Mouse (Mus musculus) cerebellum, adult (tissue): ENCODE measurements at regions not wholly inside any gene's neighbourhood (a gene's known extent, or its start where the extent isn't known, plus 50 kb on each side); places are given as distances from the start of the nearest gene placed in this dataset.

Source experiments
- ATAC-seq: cut with Nextera tagmentation; 2 replicates; pipeline ENCODE4 v1.9.2; 2017; ENCODE audit warnings: mild to moderate bottlenecking, moderate library complexity, mixed read lengths; ENCODE audit not compliant: insufficient number of reproducible peaks, low FRiP score, low TSS enrichment

DNA sequence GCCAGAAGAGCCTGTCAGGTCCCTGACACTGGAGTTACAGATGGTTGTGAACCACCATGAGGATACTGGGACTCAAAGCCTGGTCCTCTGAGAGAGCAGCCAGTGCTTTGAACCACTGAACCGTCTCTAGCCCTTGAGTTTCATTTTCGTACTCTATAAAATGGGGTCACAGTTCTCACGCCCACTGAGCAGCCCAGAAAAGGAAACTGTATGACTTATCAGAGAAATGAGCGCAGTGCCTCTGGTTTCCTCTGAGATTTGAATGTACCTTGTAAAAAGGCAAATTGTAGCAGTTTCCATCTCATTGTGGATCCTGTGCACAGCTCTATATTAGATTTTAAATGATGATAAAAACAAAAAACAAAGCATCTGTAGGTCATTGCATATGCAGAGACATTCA lies 108.9 kb upstream of the Spata13 start:
- ATAC-seq, result no peak

DNA sequence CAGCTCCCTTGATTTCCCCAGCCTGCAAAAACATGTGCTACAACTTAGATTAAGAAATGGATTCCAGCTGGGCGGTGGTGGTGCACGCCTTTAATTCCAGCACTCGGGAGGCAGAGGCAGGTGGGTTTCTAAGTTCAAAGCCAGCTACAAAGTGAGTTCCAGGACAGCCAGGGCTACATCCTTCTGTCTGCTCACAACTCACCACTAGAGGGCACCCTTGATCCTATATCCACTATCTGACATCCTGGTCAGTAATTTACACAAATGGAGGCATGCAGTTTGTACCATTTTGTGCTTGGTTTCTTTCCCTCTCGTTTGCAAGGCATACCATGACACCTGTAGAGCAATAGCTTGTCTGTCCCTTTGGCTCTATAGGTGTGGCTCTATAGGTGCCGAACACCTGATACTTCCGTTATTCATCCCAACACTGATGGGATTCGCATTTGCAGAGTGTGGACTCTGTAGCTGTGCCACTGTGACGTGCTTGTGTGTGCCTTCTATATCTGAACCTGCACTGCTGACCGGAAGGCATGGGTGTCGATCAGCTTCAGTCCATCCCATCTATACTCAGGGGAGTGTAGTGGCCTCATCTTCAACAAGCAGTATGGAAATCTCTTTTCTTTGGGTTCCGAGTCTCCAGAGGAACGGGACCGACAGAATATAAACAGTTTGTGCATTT lies 108.4 kb upstream of the Spata13 start:
- peak; percentile 65; the same call in 1 of the 2 replicates for ATAC-seq

DNA sequence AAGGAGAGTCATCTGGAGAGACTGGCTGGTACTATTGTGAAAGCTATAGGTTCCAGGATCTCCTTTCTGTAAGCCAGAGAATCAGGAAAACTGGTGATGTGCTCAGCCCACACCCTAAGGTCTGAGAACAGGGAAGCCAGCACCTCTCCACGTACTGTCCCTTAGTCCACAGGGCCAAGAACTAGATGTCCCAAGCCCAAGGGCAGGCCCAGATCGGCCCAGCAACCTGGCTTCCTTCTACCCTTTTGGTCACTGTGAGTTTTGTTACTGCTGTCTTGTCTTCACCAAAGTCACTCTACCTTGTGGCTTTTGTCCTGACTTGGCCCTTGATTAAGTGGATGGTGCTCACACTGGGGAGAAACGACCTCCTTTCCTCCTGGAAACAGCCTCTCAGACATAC lies 107.8 kb upstream of the Spata13 start:
- ATAC-seq, result no peak

DNA sequence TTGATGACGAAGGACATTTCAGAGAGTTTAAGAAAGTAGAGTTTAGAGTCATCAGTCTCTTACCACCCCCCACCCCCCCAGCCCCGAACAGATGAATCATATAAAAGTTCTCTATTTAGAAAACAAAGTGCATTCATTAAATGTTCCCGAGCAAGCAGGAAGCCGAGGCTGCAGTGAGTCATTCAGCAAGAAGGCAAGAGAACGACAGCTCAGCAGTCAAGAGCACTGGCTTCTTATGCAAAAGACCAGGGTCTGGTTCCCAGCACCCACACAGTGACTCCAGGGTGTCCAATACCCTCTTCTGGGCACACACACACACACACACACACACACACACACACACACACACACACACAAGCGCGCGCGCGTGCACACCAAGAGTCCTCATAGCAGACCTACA lies 107.0 kb upstream of the Spata13 start:
- no peak for ATAC-seq

DNA sequence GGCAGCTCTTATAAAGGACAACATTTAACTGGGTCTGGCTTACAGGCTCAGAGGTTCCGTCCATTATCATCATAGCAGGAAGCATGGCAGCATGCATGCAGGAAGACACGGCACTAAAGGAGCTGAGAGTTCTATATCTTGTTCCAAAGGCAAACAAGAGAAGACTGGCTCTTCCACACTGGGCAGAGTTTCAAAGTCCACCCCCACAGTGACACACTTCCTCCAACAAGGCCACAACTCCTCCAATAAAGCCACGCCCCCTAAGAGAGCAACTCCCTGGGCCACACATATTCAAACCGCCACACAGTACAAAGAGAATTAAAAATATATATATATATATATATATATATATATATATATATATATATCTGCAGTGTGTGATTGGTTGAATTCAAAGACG lies 105.8 kb upstream of the Spata13 start:
- no peak for ATAC-seq

DNA sequence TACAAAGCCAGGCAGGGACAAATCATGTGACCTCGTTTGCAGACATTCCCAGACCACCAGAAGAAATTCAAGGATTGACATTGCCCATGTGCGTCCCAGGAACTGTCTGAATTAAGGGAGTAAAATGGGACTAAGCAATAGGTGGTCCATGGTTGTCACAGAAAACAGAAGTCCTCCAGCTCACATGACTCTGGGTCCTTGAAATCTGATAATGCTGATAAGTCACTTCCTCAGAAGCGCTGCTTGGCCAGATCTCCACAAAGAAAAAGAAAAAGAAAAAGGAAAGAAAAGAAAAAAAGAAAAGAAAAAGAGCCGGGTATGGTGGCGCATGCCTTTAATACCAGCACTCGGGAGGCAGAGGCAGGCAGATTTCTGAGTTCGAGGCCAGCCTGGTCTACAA lies 105.3 kb upstream of the Spata13 start:
- no peak for ATAC-seq

DNA sequence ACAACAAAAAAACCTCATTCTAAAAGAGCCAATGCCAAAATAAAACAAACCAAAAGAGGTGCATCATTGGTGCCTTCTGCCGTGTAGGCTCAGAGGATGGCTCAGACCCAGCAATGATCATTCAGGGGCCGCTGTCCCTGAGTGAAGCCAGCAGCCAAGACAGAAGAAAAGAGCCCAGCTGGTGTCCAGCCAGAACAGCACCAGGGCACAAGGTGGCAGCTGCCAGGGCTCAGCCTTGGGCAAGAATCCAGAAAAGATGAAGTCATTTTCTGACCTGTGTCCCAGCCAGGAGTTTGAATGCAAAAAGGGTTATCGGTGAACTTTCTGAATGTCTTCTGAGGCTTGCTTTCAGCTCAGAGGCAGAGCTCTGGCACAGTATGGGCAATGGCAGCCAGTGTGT lies 104.8 kb upstream of the Spata13 start:
- peak; percentile 63 for ATAC-seq

DNA sequence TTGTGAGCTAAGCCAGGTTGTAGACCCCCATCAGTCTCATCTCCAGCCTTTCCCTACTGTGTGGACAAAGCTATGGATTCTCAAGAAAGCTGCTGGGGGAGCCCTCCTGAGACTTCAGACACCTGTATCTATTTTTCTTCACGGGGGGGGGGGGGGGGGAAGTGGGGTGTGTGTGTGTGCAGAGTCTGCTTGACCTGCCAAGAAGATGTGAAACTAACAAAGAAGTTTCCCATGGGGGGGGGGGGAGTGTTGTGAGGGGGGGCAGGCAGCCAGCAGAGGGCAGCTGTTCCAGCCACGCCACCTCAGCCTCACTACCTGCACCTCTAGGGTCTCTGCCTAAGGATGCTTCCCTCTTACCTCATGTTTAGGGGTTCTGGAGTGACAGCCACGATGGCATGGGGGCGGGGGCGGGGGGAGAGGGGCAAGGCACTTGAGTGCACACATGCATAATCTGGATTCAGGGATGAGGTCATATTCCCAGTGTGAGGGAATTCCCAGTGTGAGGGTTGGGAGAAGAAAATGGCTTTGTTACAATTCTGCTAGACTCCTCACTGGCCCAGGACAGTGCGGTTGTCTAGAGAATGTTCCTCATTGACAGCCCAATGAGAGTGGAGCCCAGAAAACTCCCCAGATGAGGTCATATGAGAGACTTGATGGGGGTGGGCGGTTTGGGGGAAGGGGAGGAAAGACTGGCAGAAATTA lies 104.0 kb upstream of the Spata13 start:
- ATAC-seq, result no peak

DNA sequence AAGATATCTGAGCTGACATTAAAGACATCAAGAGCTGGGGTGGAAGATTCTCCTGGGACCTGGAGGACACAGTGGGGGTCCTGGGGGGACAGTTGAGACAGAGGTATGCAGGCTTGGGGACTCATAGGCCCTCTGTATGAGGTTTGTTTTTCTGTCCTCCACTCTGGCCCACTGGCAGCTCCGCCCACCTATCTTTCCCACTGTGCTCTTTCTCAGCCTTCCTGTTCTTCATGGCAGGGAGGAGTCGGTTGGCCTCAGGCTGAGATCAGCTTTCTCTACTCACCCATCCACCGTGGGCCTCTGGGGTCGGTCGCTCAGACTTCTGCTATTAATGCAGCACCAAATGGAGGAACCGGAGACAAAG lies 103.5 kb upstream of the Spata13 start:
- no peak for ATAC-seq

DNA sequence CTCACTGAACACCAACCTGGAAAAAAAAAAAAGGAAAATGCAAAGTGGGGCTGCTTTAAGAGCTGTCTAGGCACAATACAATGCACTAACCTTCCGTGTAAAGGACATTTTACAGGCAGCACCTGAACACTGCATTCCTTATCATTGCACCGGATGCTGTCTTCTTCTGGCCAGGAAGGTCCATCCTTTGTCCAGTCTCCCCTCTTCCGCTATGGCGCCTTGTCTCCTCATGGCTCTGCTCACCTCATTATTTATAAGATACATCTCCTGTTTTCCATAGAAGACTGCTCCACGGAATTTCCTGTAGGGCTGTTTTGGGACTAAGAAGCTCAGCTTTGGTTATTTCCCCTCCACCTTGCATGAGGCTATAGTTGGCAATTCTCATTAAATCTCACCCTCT lies 102.8 kb upstream of the Spata13 start:
- no peak for ATAC-seq

DNA sequence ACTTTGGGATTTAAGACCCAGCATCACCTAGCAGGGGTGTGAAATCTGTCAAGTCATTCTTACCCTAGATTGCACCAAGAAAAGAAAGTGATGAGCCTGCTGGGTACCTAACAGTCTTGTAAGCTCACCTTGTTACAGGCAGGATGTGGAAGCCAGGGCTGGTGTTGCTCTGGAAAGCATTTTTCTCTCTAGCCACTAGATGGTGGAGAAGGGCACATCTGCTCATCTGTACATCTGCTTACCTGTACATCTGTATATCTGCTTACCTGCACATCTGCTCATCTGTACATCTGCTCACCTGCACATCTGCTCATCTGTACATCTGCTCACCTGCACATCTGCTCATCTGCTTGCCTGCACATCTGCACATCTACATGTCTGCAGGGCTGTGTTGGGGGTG lies 102.0 kb upstream of the Spata13 start:
- ATAC-seq, result no peak

DNA sequence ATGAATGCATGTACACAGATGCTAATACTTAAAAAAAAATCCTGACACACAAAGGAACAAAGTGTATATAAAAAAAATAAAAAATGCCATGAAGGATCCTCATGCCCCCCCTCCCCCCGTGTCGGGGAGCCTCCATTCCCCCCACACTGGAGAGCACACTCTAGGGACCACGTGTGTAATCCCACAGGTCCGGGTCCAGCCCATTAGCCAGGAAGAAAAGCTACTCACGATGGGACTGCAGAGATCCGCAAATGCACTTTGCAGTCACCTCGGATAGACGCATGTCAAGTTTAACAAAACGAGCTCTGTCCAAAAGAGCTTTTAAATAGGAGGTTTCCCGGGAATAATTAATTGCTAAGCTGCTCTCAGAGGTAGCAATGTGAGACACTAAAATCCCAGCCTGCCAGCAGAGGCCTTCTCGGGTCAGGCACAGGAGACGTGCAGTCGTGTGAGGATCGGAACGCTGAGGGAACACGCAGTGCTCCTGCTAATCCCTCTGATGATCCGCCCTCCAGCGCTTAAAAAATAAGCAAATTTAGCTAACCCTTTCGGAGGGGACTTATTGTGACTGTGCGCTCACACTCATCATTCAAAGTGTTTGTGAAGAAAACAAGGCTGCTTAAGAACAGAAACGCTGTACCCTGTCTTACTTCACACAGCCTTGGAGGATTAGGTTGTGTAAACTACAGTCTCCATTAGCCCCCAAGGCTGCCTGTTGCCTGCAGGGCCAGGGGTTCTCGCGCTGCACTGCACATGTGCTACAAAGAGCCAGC lies 100.2 kb upstream of the Spata13 start:
- no peak for ATAC-seq

DNA sequence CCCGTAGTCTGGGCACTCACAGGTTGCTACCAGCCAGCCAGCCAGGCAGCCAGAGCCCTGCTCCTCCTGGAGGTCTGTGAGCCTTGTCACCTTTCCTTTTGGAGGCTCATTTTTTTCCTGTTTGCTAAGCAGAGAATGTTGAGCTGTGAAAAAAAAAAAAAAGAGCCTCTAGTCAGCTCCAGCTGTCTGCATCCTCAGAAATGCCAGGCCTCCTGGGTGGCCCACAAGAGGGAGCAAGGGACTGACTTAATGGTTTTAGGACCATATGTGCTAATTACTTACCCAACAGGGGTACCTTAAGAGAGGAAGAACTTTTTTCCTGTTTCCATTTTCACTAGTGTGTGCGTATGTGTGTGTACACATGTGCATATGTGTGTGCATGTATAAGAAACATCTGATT lies 94.8 kb upstream of the Spata13 start:
- no peak for ATAC-seq

DNA sequence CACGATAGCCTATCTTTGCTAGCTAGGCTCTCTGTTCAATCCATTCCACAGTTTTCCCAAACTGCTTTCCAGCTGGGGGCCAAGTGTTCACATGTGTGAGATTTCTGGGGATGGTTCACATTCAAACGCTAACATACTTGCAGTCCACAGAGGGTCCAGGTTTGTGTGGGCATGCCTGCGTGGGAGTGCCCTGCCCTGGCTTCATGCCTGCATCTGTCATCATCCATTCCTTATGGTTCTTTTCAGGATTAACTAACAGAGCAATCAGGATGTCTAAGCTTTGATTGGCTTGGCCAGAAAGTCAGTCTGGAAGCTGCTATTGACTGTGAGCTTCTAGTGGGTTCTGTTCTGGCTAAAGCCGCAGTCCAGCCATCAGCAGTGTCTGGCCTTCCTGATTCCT lies 93.7 kb upstream of the Spata13 start:
- ATAC-seq, result no peak

DNA sequence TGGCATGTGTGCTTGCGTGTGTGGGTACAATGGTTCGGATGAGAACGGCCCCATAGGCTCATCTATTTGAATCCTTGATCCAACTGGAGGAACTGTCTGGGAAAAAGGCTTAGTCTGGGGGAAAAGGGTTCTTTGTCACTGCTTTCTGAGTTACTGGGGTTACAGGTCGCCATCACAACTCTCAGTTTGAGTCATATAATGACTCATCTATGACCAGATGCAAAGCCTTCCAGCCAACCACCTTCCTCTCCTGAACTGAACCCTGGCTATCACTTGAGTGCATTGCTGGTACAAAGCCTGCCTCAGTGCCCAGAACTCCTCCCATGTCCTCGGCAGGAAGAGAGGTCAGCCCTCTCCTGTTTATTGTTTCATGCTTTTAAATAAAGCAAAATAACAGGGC lies 92.2 kb upstream of the Spata13 start:
- no peak for ATAC-seq

DNA sequence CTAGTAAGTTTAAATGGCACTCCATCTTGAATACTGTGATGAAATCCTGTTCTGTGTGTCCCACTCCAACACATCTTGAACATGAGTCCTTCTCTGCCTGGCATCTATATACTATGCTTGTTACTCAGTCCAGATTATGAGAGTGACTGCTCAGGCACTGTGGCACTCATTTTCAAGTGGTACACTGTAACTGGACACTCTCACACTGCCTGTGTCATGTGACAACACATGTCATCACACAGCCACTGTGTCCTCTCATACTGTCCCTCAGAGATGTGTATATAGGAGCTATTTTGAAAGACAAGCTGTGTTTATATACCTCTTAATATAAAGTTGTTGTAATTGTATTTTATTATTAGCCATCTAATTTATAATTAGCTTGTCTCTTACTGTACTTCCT lies 89.0 kb upstream of the Spata13 start:
- no peak for ATAC-seq

DNA sequence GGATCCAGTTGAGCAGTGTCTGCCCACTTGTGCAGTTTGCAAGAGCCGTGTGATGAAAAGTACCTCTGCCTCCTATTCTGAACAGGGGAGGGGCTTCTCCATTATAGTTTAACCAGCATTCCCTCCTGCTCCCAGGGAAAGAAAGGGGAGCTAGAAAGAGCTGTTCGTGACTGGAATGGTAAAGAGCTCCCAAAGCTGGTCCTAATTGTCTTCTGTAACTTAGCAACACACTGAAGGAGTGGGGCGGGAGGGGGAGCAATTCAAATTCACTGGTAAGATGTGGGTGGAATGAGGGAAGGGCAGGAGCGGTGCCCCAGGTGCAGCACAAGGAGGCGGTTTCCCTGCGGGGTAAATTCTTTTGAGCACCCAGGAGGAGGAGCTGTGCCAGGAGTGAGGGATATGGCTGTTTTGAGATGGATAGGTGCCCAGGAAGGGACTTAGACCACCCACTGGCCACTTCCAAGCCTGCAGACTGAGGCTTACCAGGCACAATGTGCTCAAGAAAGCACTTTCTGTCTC lies 79.5 kb upstream of the Spata13 start:
- ATAC-seq, result no peak

DNA sequence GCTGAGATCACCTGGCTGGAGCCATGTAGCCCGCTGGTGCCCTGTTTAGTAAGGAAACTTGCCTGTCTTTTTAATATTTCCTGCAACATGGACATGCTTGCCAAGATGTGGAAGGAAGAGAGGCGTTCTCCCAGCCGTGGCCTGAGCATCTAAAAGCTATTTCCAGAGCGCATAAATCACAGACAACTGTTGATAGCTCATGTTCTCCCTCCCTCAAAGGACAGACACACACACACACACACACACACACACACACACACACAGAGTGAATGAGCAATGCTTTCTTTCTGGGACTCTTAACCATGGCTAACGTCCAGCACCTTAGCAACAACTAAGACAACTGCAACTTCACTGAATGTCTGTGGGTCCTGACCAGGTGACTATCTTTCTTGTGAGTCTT lies 77.3 kb upstream of the Spata13 start:
- ATAC-seq, result no peak

DNA sequence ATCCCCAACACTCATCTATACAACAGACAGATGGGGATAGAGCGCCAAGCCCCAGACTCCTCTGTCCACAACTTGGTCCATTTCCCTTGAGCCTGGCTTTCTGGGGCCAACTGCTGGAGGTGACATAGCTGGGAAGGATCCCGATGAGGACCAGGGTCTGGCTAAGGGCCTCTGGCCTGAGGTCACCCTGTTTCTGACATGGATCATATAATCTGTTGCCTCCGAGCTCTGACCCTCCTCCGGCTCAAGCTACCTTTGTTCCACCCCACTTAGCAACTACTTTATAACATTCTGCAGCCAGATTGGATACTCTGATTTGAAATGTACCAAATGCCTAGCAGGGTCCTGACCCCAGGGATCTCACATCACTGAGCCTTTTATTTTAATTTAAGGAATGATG lies 76.8 kb upstream of the Spata13 start:
- no peak for ATAC-seq

DNA sequence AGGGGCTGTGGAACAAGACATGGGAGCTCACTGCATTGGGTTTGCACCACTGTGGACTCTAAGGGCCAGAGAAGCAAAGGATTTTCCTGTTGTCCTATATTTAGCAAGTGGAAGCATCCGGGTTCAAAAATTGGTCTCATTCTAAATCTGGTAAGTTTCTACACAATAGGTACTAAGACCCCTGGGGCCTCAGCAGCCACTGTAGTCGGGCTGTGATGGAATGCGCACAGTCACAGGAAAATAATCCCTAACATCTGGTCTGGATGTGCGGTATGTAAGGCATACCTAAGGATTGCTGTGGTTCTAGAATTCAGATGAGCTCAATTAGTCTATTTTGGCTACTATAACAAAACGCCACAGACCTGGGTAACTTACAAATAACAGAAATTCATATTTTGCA lies 74.4 kb upstream of the Spata13 start:
- no peak for ATAC-seq

DNA sequence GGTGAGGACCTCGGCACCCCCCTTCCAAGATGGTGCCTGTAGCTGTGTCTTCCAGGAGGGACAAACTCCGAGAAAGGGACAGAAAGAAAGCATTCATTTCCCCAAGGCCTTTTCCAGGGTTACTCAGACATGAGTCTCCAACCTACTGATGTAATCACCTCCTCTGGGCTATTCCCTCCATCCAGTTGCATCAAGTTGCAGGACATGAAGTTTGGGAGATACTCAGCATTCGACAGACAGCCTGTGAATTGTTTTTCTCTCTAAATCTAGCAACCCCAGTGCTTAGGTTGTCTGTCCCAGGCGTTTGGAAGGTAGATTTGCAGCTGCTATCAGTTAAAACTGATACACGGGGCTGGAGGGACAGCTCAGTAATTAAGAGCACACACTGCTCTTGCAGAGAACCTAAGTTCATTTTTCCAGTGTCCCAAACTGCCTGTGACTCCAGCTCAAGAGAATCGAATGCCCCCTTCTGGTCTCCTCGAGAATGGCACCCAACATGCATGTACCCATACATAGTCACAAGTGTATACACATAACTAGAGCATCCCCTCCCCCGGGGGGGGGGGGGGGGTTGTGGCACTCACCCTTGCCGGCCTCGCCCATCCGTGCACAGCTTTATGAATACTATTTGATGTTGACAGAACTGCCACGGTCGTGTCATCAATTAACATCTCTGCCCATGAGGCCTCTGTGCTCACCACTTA lies 73.8 kb upstream of the Spata13 start:
- ATAC-seq, result no peak
